8 mouse cellular contexts compared by ENCODE assay signal in the genomic region with DNA sequence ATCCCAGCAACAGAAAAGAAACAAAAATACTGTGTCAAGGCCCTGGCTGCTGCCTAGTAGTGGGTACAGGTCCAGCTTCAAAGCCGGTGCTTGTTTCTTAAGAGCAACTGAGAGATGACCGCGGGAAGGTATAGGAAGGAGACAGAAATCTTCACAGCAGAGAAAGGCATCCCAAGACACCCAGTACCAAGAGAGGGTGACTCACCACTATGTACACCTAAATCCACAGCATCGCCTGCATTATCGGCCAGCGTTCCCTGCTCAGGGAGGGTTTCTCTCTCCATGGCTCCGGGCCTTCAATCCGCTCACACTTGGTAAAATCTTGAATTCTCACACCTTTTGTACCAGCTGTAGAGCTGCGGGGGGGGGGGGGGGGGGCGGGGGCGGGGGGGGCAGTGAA. TPM values are rescaled to one million over a fixed set of nuclear protein-coding genes. Genes with fewer than 3 reads are reported as not detected.
DNase-seq lines count a peak whose midpoint lies in the region; ATAC-seq and TF ChIP-seq lines count a peak whose summit lies in the region.

Gene Nsmce4a, minus strand, starts transcription at position 298 of the 400 bp plus-strand sequence.

- no peak within 1 kb of the TSS for H3K4me2 ChIP-seq in hindbrain, embryonic 13.5 days
- no peak within 1 kb of the TSS for H3K4me2 ChIP-seq in liver, embryonic 14.5 days (ENCODE audit: low read depth)

- TF ChIP-seq CTCF in liver, embryonic 14.5 days (IDR thresholded peaks at IDR 0.05; ENCODE audit: low read depth), result no peak

- H3K27me3 ChIP-seq in hindbrain, embryonic 13.5 days, result no peaks in the 10 kb centered on the region
- no peaks in the 10 kb centered on the region for H3K27me3 ChIP-seq in liver, embryonic 14.5 days (ENCODE audit: control insufficient read depth, insufficient read depth, low read length)

- no peak for DNase-seq in frontal cortex, adult 2 months (ENCODE audit: extremely low spot score in 1 of 2, low spot score in 1 of 2)
- no peak for DNase-seq in frontal cortex, postnatal 14 days (ENCODE audit: low spot score in 2 of 2)
- DNase-seq in adrenal gland, adult 8-10 months, result no peak
- no peak for DNase-seq in gastrocnemius, adult 18-20 months (ENCODE audit: low spot score)
- no peak for DNase-seq in liver, embryonic 14.5 days (ENCODE audit: low read depth in 3 of 3, low spot score in 3 of 3)
- no peak for DNase-seq in ovary, postnatal 10 days (ENCODE audit: low spot score)
- no peak for DNase-seq in embryo, embryonic 11 days

- H3K36me3 ChIP-seq in hindbrain, embryonic 13.5 days, result no peaks in the 10 kb centered on the region
- no peaks in the 10 kb centered on the region for H3K36me3 ChIP-seq in liver, embryonic 14.5 days (replicated peaks; ENCODE audit: control insufficient read depth, insufficient read depth, low read depth)

- H3K9ac ChIP-seq in hindbrain, embryonic 13.5 days, result no peak within 1 kb of the TSS
- no peak within 1 kb of the TSS for H3K9ac ChIP-seq in liver, embryonic 14.5 days (replicated peaks)

- H3K4me1 ChIP-seq in hindbrain, embryonic 13.5 days (replicated peaks), result peaks cover 24% of the 10 kb centered on the region
- H3K4me1 ChIP-seq in liver, embryonic 14.5 days (replicated peaks; ENCODE audit: control insufficient read depth in 2 of 2, insufficient read depth in 2 of 2, low read length in 1 of 2), result peaks cover 0 to 4% of the 10 kb centered on the region in 2 experiments; a peak in 2 of 4 replicates

- no peak within 1 kb of the TSS for H3K4me3 ChIP-seq in hindbrain, embryonic 13.5 days
- no peak within 1 kb of the TSS for H3K4me3 ChIP-seq in liver, embryonic 14.5 days (ENCODE audit: insufficient read depth in 1 of 2, low read depth in 2 of 2, low read length in 2 of 2)

- H3K9me3 ChIP-seq in hindbrain, embryonic 13.5 days, result no peaks in the 10 kb centered on the region
- H3K9me3 ChIP-seq in liver, embryonic 14.5 days (ENCODE audit: control insufficient read depth, low read length), result no peaks in the 10 kb centered on the region

- WGBS in hindbrain, embryonic 13.5 days, result 73% methylated on average over 11 of the region's 11 CpGs
- 85% methylated on average over 8 of the region's 11 CpGs for WGBS in liver, embryonic 14.5 days (ENCODE audit: insufficient replicate concordance)

- ATAC-seq in hindbrain, embryonic 13.5 days (ENCODE audit: low FRiP score), result no peak
- ATAC-seq in liver, embryonic 14.5 days (ENCODE audit: insufficient read depth), result no peak

- no peak for TF ChIP-seq EP300 in liver, embryonic 14.5 days (IDR thresholded peaks at IDR 0.05; ENCODE audit: low read depth)

- H3K27ac ChIP-seq in hindbrain, embryonic 13.5 days, result peak within 1 kb of the TSS; percentile 32; the same call in 1 of the 2 replicates
- no peak within 1 kb of the TSS for H3K27ac ChIP-seq in liver, embryonic 14.5 days

RNA-seq across cellular contexts. Expression of gene Nsmce4a, which starts in this region (rescaled TPM):
- 44.1 and 49.5 TPM in 2 replicates for polyA plus RNA-seq in frontal cortex, adult 2 months (2012; rRNA removed)
- total RNA-seq in adrenal gland, adult 8-10 months (2022), result 10 to 100 TPM; 70.1 to 87.9 (median 80.8) TPM
- 10 to 100 TPM; 28.4 to 29.0 TPM for total RNA-seq in gastrocnemius, adult 18-20 months (2021)
- 98.0 and 101 TPM in 2 replicates for polyA plus RNA-seq in hindbrain, embryonic 13.5 days (2015; fragmentation: Nextera tagmentation; extraction: Ambion mirVana)
- 31.8 and 53.2 TPM in 2 replicates for polyA plus RNA-seq in liver, embryonic 14.5 days (2012; rRNA removed)
- 115 and 132 TPM in 2 replicates for polyA plus RNA-seq in liver, embryonic 14.5 days (2014; fragmentation: Nextera tagmentation; extraction: Ambion mirVana)
